Mouse (Mus musculus) liver, embryonic 14.5 days (tissue): ENCODE results near the gene Clstn3. TPM values are rescaled to one million over a fixed set of nuclear protein-coding genes. Genes with fewer than 3 reads are reported as not detected.

Experiments
- ATAC-seq: fragments of 200-750 bp; cut with Nextera tagmentation; 2 replicates; pipeline ENCODE4 v1.8.0; 2017; ENCODE audit warnings: moderate number of reproducible peaks, mild to moderate bottlenecking, moderate library complexity; ENCODE audit not compliant: insufficient read depth
- DNase-seq, 3 experiments: peaks; one replicate each; pipeline ENCODE4 v3.0.0-alpha.2; 2012 to 2013; ENCODE audit warnings: low read depth in 3 of 3, low spot score in 3 of 3
- H3K27ac ChIP-seq: fragments of 300-500 bp; sonication (generic); 2 replicates; pipeline ENCODE4 v1.5.1; 2014; ENCODE audit warnings: moderate library complexity, mild to moderate bottlenecking, control low read depth, inconsistent platforms
- H3K27me3 ChIP-seq: fragments of 300-500 bp; sonication (generic); 2 replicates; pipeline ENCODE4 v1.6.1; 2014; ENCODE audit warnings: mild to moderate bottlenecking, low read length, moderate library complexity; ENCODE audit not compliant: control insufficient read depth, insufficient read depth
- H3K36me3 ChIP-seq: fragments of 300-500 bp; sonication (generic); replicated peaks from 2 replicates; pipeline ENCODE4 v1.6.1; 2014; ENCODE audit warnings: low read depth; ENCODE audit not compliant: control insufficient read depth, insufficient read depth
- H3K4me1 ChIP-seq, 2 experiments: fragments of 200-500 bp in 1 of 2; fragments of 300-500 bp in 1 of 2; sonication (generic) in 1 of 2; replicated peaks; 2 replicates each; pipeline ENCODE4 v1.6.1; 2012 to 2014; ENCODE audit warnings: antibody characterized with exemption in 1 of 2, inconsistent platforms in 1 of 2, low read length in 1 of 2; ENCODE audit not compliant: control insufficient read depth in 2 of 2, insufficient read depth in 2 of 2
- H3K4me2 ChIP-seq: fragments of 300-500 bp; sonication (generic); 2 replicates; pipeline ENCODE4 v1.6.1; 2014; ENCODE audit warnings: low read depth, mild to moderate bottlenecking, control low read depth, moderate library complexity
- H3K4me3 ChIP-seq, 2 experiments: fragments of 200-500 bp in 1 of 2; fragments of 300-500 bp in 1 of 2; sonication (generic) in 1 of 2; 2 replicates each; pipeline ENCODE4 v1.5.1; 2012 to 2014; ENCODE audit warnings: low read depth in 2 of 2, low read length in 2 of 2, mild to moderate bottlenecking in 2 of 2, control low read depth in 1 of 2, inconsistent platforms in 1 of 2, moderate library complexity in 1 of 2; ENCODE audit not compliant: insufficient read depth in 1 of 2
- H3K9ac ChIP-seq: fragments of 300-500 bp; sonication (generic); replicated peaks from 2 replicates; pipeline ENCODE4 v1.6.1; 2014; ENCODE audit warnings: mild to moderate bottlenecking, control low read depth, moderate library complexity
- H3K9me3 ChIP-seq: fragments of 300-500 bp; sonication (generic); 2 replicates; pipeline ENCODE4 v1.6.1; 2016; ENCODE audit warnings: low read length, mixed read lengths; ENCODE audit not compliant: control insufficient read depth
- CTCF ChIP-seq: IDR thresholded peaks from 2 replicates; pipeline ENCODE4 v1.5.1; 2016; ENCODE audit warnings: antibody characterized with exemption, low read depth, control low read depth
- EP300 ChIP-seq: IDR thresholded peaks from 2 replicates; pipeline ENCODE4 v1.6.1; 2016; ENCODE audit warnings: antibody characterized with exemption, low read depth
- WGBS: fragments of 180-500 bp; shearing (Covaris S2); extraction: QIAGEN DNeasy Blood & Tissue Kit; methylation state at CpG from one replicate; pipeline ENCODE4 v1.1.7; 2014; ENCODE audit not compliant: insufficient replicate concordance; 5-methylcytosine and 5-hydroxymethylcytosine counted together
- polyA plus RNA-seq, 2 experiments: library from polyadenylated mRNA; depleted of rRNA in 1 of 2; stranded (reverse) in 1 of 2; unstranded in 1 of 2; fragments of >200 nt; fragmentation: Nextera tagmentation in 1 of 2; extraction: Ambion mirVana in 1 of 2; gene quantifications; 2 replicates each; pipeline versions ENCODE4 v1.2.1 to v1.2.3; 2012 to 2014

Gene Clstn3
- polyA plus RNA-seq, 2 experiments: 1.7 to 2.5 TPM

GRCm38 (mm10) chr6:124480295-124480694, 15.7 kb upstream of the Clstn3 start:
- Histone ChIP-seq H3K4me2 (no peak overlapping the region), H3K36me3 (no peaks in the 10 kb centered on the region), H3K27ac (no peak overlapping the region), H3K4me3 (no peak overlapping the region), H3K4me1 (peaks cover 7 to 23% of the 10 kb centered on the region in 2 experiments), H3K27me3 (no peaks in the 10 kb centered on the region), H3K9ac (no peak overlapping the region), H3K9me3 (no peaks in the 10 kb centered on the region)
- TF ChIP-seq EP300 (no peak), CTCF (peak; percentile 64; the same call in 1 of the 2 replicates)
- ATAC-seq: no peak
- peak in 1 of 3 experiments; percentile 36 for DNase-seq
- 32% methylated on average over 4 of the region's 4 CpGs for WGBS

DNA sequence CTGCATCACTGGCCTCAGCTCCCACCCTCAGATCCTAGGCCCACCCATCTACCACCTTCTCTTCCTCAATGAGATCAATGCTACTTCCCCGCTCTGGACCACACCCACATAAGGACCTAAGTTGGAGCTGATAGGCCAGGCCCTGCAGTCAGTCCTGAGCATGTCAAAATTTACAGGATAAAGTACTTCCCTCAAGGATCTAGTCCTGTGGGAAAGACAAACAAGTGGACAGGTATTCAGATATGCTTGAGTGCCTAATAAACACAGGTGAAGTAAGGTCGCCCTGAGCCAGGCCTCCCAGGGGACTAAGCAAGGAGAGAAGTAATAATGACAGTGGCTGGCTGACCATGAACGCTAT, 15.0 kb upstream of the Clstn3 start:
- H3K27me3 ChIP-seq: no peaks in the 10 kb centered on the region
- H3K4me1 ChIP-seq: peaks cover 7 to 25% of the 10 kb centered on the region in 2 experiments
- H3K9ac ChIP-seq: no peak overlapping the region
- no peaks in the 10 kb centered on the region for H3K36me3 ChIP-seq
- WGBS: 53% methylated on average over 3 of the region's 3 CpGs
- no peaks in the 10 kb centered on the region for H3K9me3 ChIP-seq
- DNase-seq (no peak), ATAC-seq (no peak)
- TF ChIP-seq EP300: no peak
- TF ChIP-seq CTCF: no peak
- no peak overlapping the region for H3K27ac ChIP-seq
- H3K4me3 ChIP-seq: no peak overlapping the region
- no peak overlapping the region for H3K4me2 ChIP-seq

DNA sequence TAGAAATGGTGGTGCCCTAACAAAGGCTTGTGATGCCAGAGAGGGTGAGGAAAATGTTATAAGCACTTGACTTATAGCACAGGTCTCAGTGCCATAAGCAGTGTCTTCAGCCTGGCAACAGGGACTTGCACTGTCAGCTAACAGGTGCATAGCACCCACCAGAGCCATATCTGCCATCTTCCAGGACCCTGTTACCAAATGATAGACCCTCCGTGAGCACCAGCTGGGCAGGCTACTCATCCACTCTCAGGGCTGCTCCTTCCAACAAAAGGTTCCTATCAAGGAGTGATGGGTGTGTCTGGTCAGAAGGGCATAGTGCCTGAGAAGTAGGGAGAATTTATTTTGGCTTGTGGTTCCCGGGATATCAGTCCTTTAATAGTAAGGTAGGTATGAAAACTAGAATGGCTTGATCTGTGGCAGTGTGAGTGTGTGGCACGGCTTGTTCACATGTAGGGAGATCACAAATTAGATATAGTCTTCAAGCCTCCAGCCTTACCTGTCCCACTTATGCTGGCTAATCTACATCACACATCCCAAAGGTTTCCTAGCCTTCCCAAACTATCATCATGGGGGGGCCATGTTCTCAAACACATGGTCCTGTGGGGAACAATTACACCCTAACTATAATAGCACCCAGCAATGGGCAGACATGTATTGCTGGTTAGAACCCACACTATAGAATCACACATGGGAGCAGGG, 14.4 kb upstream of the Clstn3 start:
- no peaks in the 10 kb centered on the region for H3K36me3 ChIP-seq
- 71% methylated on average over 3 of the region's 3 CpGs for WGBS
- no peak for DNase-seq
- no peak overlapping the region for H3K4me3 ChIP-seq
- no peaks in the 10 kb centered on the region for H3K9me3 ChIP-seq
- H3K27ac ChIP-seq: no peak overlapping the region
- H3K4me2 ChIP-seq: no peak overlapping the region
- no peak overlapping the region for H3K9ac ChIP-seq
- peaks cover 7 to 29% of the 10 kb centered on the region in 2 experiments for H3K4me1 ChIP-seq
- TF ChIP-seq CTCF: no peak
- no peak for TF ChIP-seq EP300
- H3K27me3 ChIP-seq: no peaks in the 10 kb centered on the region
- no peak for ATAC-seq

DNA sequence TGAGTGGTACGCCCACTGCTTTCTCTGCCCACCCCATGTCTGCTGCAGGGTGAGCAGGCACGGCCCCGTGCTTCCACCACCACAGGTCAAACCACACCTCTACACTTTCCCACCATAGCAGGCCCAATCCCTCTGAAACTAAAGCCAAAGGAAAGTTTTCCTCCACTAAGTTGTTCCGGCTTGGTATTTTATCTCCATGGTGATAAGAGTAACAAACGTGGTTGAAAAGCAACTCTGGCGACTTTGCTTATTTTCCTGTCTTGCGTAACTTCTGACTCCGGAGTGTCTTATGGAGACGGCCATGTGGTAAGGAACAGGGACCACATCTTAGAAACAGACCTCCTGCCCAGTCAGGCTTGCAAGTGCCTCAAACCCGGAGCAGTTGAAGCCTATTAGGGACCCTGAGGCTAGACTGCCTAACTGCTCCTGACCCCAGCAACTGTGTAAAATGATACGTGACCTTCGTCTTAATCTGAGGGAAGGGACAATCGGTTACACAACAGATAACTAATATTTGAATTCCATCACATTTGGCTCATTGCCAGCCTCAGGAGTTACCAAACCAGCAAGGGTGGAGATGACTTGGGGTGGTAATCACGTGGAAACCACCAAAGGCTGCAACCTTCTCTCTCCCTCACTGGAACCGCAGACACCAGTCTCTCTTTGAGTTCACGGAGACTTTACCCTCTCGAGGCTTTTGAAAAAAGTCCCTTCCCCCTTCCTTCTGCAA, 13.5 kb upstream of the Clstn3 start:
- DNase-seq: peak in 2 of 3 experiments; percentile 40 to 42
- H3K36me3 ChIP-seq: no peaks in the 10 kb centered on the region
- H3K4me2 ChIP-seq: peak overlapping the region; percentile 11; the same call in 1 of the 2 replicates
- peak; percentile 25; the same call in 1 of the 2 replicates for ATAC-seq
- H3K4me3 ChIP-seq: no peak overlapping the region
- no peaks in the 10 kb centered on the region for H3K27me3 ChIP-seq
- H3K4me1 ChIP-seq: peaks cover 7 to 32% of the 10 kb centered on the region in 2 experiments
- no peak overlapping the region for H3K9ac ChIP-seq
- WGBS: 25% methylated on average over 17 of the region's 17 CpGs
- H3K9me3 ChIP-seq: no peaks in the 10 kb centered on the region
- TF ChIP-seq CTCF (no peak), EP300 (no peak)
- H3K27ac ChIP-seq: peak overlapping the region; percentile 13; the same call in 1 of the 2 replicates

GRCm38 (mm10) chr6:124477221-124477655, 12.6 kb upstream of the Clstn3 start:
- DNase-seq (no peak), ATAC-seq (no peak)
- Histone ChIP-seq H3K9ac (no peak overlapping the region), H3K4me2 (no peak overlapping the region), H3K27ac (peak overlapping the region; percentile 10; the same call in 1 of the 2 replicates), H3K4me3 (no peak overlapping the region), H3K36me3 (no peaks in the 10 kb centered on the region), H3K27me3 (no peaks in the 10 kb centered on the region), H3K4me1 (peaks cover 13 to 38% of the 10 kb centered on the region in 2 experiments), H3K9me3 (no peaks in the 10 kb centered on the region)
- TF ChIP-seq EP300: no peak
- no peak for TF ChIP-seq CTCF
- WGBS: 57% methylated on average over 5 of the region's 5 CpGs
